Mouse (Mus musculus) lung, postnatal 0 days (tissue): Measurements from ENCODE around the gene B430306N03Rik. TPM values are rescaled to one million over a fixed set of nuclear protein-coding genes. Genes with fewer than 3 reads are reported as not detected.

Source experiments
- ATAC-seq: fragments of 200-750 bp; cut with Nextera tagmentation; 2 replicates; pipeline ENCODE4 v1.8.0; 2017; ENCODE audit warnings: moderate library complexity
- DNase-seq: peaks from one replicate; pipeline ENCODE4 v3.0.0-alpha.2; 2016; ENCODE audit warnings: low spot score
- H3K27ac ChIP-seq: fragments of 300-500 bp; sonication (generic); 2 replicates; pipeline ENCODE4 v1.5.1; 2014; ENCODE audit warnings: antibody characterized with exemption, mild to moderate bottlenecking, low read length, mixed read lengths
- H3K27me3 ChIP-seq: fragments of 300-500 bp; sonication (generic); replicated peaks from 2 replicates; pipeline ENCODE4 v1.6.1; 2014; ENCODE audit warnings: low read length, mixed read lengths; ENCODE audit not compliant: insufficient read depth
- H3K36me3 ChIP-seq: fragments of 300-500 bp; sonication (generic); 2 replicates; pipeline ENCODE4 v1.6.1; 2014; ENCODE audit warnings: low read length, mixed read lengths; ENCODE audit not compliant: insufficient read depth
- H3K4me1 ChIP-seq: fragments of 300-500 bp; sonication (generic); 2 replicates; pipeline ENCODE4 v1.6.1; 2014; ENCODE audit warnings: antibody characterized with exemption, low read depth, low read length, mixed read lengths; ENCODE audit not compliant: insufficient read depth
- H3K4me2 ChIP-seq: fragments of 300-500 bp; sonication (generic); replicated peaks from 2 replicates; pipeline ENCODE4 v1.6.1; 2014; ENCODE audit warnings: low read depth, mild to moderate bottlenecking, low read length, moderate library complexity, mixed read lengths
- H3K4me3 ChIP-seq: fragments of 300-500 bp; sonication (generic); 2 replicates; pipeline ENCODE4 v1.5.1; 2014; ENCODE audit warnings: low read depth, low read length
- H3K9ac ChIP-seq: fragments of 300-500 bp; sonication (generic); replicated peaks from 2 replicates; pipeline ENCODE4 v1.6.1; 2014; ENCODE audit warnings: low read depth, mild to moderate bottlenecking
- H3K9me3 ChIP-seq: fragments of 300-500 bp; sonication (generic); 2 replicates; pipeline ENCODE4 v1.6.1; 2016; ENCODE audit warnings: low read length, mixed read lengths
- CTCF ChIP-seq: IDR thresholded peaks from 2 replicates; pipeline ENCODE4 v1.5.1; 2016; ENCODE audit warnings: antibody characterized with exemption, mild to moderate bottlenecking
- EP300 ChIP-seq: IDR thresholded peaks from 2 replicates; pipeline ENCODE4 v1.6.1; 2016; ENCODE audit warnings: antibody characterized with exemption, mild to moderate bottlenecking, control low read depth
- WGBS: fragments of 180-500 bp; shearing (Covaris S2); extraction: QIAGEN DNeasy Blood & Tissue Kit; methylation state at CpG from one replicate; pipeline ENCODE4 v1.1.7; 2014; 5-methylcytosine and 5-hydroxymethylcytosine counted together
- polyA plus RNA-seq: library from polyadenylated mRNA; unstranded; fragments of >200 nt; fragmentation: Nextera tagmentation; extraction: Ambion mirVana; gene quantifications from 2 replicates; pipeline ENCODE4 v1.2.1, GENCODE M21; 2015

B430306N03Rik gene
- polyA plus RNA-seq, 1 experiment from 2014 or later = 0.58 TPM

DNA sequence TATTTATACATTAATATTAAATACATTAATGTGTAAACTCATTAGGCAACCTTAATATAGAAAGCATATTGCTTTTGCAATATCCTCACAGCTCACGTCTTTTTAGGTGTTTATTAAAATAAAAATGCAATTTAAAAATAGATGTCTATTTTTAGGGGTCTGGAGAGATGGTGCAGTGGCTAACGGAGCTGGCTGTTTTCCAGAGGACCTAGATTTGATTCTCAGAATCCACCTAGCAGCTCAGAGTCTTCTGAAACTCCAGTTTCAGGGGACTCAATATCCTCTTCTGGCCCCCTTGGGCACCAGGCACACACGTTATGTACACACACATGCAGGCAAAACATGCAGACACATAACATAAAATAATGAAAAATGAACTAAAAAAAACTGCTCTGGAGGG, 46.4 kb downstream of the B430306N03Rik start:
- DNase-seq = no peak
- WGBS = 53% methylated on average over 3 of the region's 3 CpGs
- H3K9me3 ChIP-seq = no peaks in the 10 kb centered on the region
- no peak overlapping the region for H3K4me2 ChIP-seq
- H3K36me3 ChIP-seq = no peaks in the 10 kb centered on the region
- H3K4me1 ChIP-seq = no peaks in the 10 kb centered on the region
- no peak for ATAC-seq
- H3K27me3 ChIP-seq = no peaks in the 10 kb centered on the region
- no peak overlapping the region for H3K27ac ChIP-seq
- TF ChIP-seq EP300 (no peak), CTCF (no peak)
- H3K9ac ChIP-seq = no peak overlapping the region
- H3K4me3 ChIP-seq = no peak overlapping the region

- Histone ChIP-seq H3K9ac (no peak overlapping the region), H3K4me2 (no peak overlapping the region)
Observed at GRCm38 (mm10) chr17:48362966-48363365, 47.0 kb downstream of the B430306N03Rik start.

GRCm38 (mm10) chr17:48363421-48363965, 47.6 kb downstream of the B430306N03Rik start:
- WGBS = 67% methylated on average over 6 of the region's 6 CpGs
- Histone ChIP-seq H3K9ac (no peak overlapping the region), H3K27ac (no peak overlapping the region), H3K4me1 (no peaks in the 10 kb centered on the region), H3K9me3 (no peaks in the 10 kb centered on the region), H3K4me2 (no peak overlapping the region), H3K36me3 (no peaks in the 10 kb centered on the region), H3K27me3 (no peaks in the 10 kb centered on the region), H3K4me3 (no peak overlapping the region)
- ATAC-seq = no peak
- TF ChIP-seq CTCF (no peak), EP300 (no peak)
- no peak for DNase-seq

More at GRCm38 (mm10) chr17:48362966-48363365, 47.0 kb downstream of the B430306N03Rik start:
- 77% methylated on average over 8 of the region's 8 CpGs for WGBS
- Histone ChIP-seq H3K27me3 (no peaks in the 10 kb centered on the region), H3K4me3 (no peak overlapping the region), H3K27ac (no peak overlapping the region), H3K4me1 (no peaks in the 10 kb centered on the region), H3K36me3 (no peaks in the 10 kb centered on the region), H3K9me3 (no peaks in the 10 kb centered on the region)
- no peak for DNase-seq
- ATAC-seq = no peak
- no peak for TF ChIP-seq CTCF
- no peak for TF ChIP-seq EP300

GRCm38 (mm10) chr17:48365511-48366155, 49.7 kb downstream of the B430306N03Rik start:
- H3K27ac ChIP-seq = no peak overlapping the region
- no peaks in the 10 kb centered on the region for H3K9me3 ChIP-seq
- 68% methylated on average over 9 of the region's 9 CpGs for WGBS
- TF ChIP-seq EP300 (no peak), CTCF (no peak)
- H3K36me3 ChIP-seq = no peaks in the 10 kb centered on the region
- DNase-seq (no peak), ATAC-seq (no peak)
- H3K4me2 ChIP-seq = no peak overlapping the region
- no peaks in the 10 kb centered on the region for H3K4me1 ChIP-seq
- no peaks in the 10 kb centered on the region for H3K27me3 ChIP-seq
- H3K9ac ChIP-seq = no peak overlapping the region
- no peak overlapping the region for H3K4me3 ChIP-seq

- DNase-seq (no peak), ATAC-seq (no peak)
- Histone ChIP-seq H3K4me3 (no peak overlapping the region), H3K9ac (no peak overlapping the region), H3K4me2 (no peak overlapping the region), H3K36me3 (no peaks in the 10 kb centered on the region), H3K4me1 (no peaks in the 10 kb centered on the region), H3K27ac (no peak overlapping the region), H3K27me3 (no peaks in the 10 kb centered on the region), H3K9me3 (no peaks in the 10 kb centered on the region)
- TF ChIP-seq CTCF = no peak
- 82% methylated on average over 5 of the region's 5 CpGs for WGBS
Observed at GRCm38 (mm10) chr17:48366806-48367205, 50.9 kb downstream of the B430306N03Rik start.

GRCm38 (mm10) chr17:48371621-48372020, 55.7 kb downstream of the B430306N03Rik start:
- TF ChIP-seq EP300 (no peak), CTCF (no peak)
- Histone ChIP-seq H3K4me1 (no peaks in the 10 kb centered on the region), H3K9me3 (no peaks in the 10 kb centered on the region), H3K27ac (no peak overlapping the region), H3K9ac (no peak overlapping the region), H3K36me3 (no peaks in the 10 kb centered on the region), H3K4me3 (no peak overlapping the region), H3K27me3 (no peaks in the 10 kb centered on the region), H3K4me2 (no peak overlapping the region)
- ATAC-seq (no peak), DNase-seq (no peak)
